Mouse (Mus musculus): ENCODE results near the gene Tbc1d22a. TPM values are rescaled to one million over a fixed set of nuclear protein-coding genes. Genes with fewer than 3 reads are reported as not detected.

Gene Tbc1d22a
- polyA plus RNA-seq, 1 experiment from 2014 or later, result 13.2 TPM

DNA sequence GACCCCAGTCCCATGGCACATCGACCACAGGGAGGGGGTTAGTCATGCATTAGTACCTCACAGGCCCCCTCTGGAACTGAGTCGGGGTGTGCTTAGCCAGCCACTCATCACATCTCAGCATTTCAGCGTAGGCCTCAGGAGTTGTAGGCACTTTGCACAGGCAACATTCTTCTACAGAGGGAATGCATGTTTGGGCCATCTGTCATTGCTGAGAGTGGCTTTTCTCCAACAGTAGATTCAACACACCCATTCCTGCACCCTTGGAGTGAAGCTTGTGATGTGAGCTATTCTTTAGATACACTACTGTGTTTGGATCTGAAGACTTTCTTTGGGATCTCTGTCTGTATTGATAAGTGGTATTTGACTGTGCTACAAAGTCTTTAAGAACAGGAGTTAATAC lies 75.8 kb downstream of the Tbc1d22a start:
- no peak for ATAC-seq

DNA sequence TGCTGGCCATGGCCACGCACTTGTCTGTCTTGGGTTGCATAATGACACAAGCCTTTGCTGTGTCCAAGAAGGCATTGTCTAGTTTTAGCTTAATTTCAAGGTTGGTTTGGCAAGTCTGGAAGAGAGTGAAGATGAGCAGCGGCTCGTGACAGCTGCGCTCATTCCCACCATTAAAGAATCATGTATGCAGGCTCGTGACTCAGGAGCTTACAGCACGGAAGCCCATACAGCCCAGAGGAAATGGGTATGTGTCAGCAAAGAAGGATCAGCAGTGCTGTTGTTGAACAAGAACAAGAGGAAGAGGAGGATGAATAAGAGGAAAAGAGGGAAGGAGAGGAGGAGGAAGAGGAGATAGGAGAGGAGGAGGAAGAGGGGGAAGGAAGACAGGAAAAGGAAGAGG lies 78.0 kb downstream of the Tbc1d22a start:
- H3K4me2 ChIP-seq (ENCODE audit: low read length), result no peak overlapping the region
- H3K4me1 ChIP-seq (ENCODE audit: control insufficient read depth, insufficient read depth, low read depth, low read length), result peaks cover 6% of the 10 kb centered on the region
- no peaks in the 10 kb centered on the region for H3K36me3 ChIP-seq (ENCODE audit: control insufficient read depth, insufficient read depth, low read length)
- H3K9me3 ChIP-seq (ENCODE audit: control insufficient read depth, low read length), result no peaks in the 10 kb centered on the region
- no peak overlapping the region for H3K9ac ChIP-seq (ENCODE audit: low read depth, low read length)
- no peak for ATAC-seq
- 65% methylated on average over 6 of the region's 6 CpGs for WGBS
- no peak overlapping the region for H3K4me3 ChIP-seq (ENCODE audit: low read length)
- no peaks in the 10 kb centered on the region for H3K27me3 ChIP-seq (replicated peaks; ENCODE audit: control insufficient read depth, insufficient read depth, low read length)
- H3K27ac ChIP-seq (ENCODE audit: low read depth, low read length), result no peak overlapping the region

More for the DNA sequence above, 75.8 kb downstream of the Tbc1d22a start:
- no peaks in the 10 kb centered on the region for H3K36me3 ChIP-seq (ENCODE audit: control insufficient read depth, insufficient read depth, low read length)
- no peaks in the 10 kb centered on the region for H3K4me1 ChIP-seq (ENCODE audit: control insufficient read depth, insufficient read depth, low read depth, low read length)
- no peak overlapping the region for H3K4me2 ChIP-seq (ENCODE audit: low read length)
- no peak overlapping the region for H3K4me3 ChIP-seq (ENCODE audit: low read length)
- no peaks in the 10 kb centered on the region for H3K9me3 ChIP-seq (ENCODE audit: control insufficient read depth, low read length)
- 78% methylated on average over 3 of the region's 3 CpGs for WGBS
- no peak overlapping the region for H3K9ac ChIP-seq (ENCODE audit: low read depth, low read length)
- H3K27me3 ChIP-seq (replicated peaks; ENCODE audit: control insufficient read depth, insufficient read depth, low read length), result no peaks in the 10 kb centered on the region
- no peak overlapping the region for H3K27ac ChIP-seq (ENCODE audit: low read depth, low read length)

DNA sequence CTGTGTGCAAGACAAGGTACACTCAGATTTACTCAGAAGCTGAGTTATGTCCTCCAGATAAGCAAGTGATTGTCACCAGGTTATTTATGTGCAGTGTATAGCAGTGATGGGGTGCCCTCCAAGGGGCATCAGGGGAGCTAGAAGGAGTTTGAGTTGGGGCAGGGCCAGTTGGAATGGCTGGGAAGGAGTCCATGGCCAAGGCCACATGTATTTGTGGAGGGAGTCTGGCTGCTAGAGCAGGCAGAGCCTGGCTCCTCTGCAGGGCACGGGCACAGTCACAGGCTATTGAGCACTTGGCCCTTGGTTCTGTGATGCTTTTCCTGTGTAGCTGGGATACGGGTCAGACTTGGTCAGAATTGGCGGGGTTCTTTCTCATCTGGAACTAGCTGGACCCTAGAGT lies 80.2 kb downstream of the Tbc1d22a start:
- WGBS, result 76% methylated on average over 3 of the region's 3 CpGs
- no peak overlapping the region for H3K27ac ChIP-seq (ENCODE audit: low read depth, low read length)
- peaks cover 6% of the 10 kb centered on the region for H3K4me1 ChIP-seq (ENCODE audit: control insufficient read depth, insufficient read depth, low read depth, low read length)
- no peak overlapping the region for H3K9ac ChIP-seq (ENCODE audit: low read depth, low read length)
- H3K9me3 ChIP-seq (ENCODE audit: control insufficient read depth, low read length), result no peaks in the 10 kb centered on the region
- H3K4me2 ChIP-seq (ENCODE audit: low read length), result no peak overlapping the region
- H3K27me3 ChIP-seq (replicated peaks; ENCODE audit: control insufficient read depth, insufficient read depth, low read length), result no peaks in the 10 kb centered on the region
- no peaks in the 10 kb centered on the region for H3K36me3 ChIP-seq (ENCODE audit: control insufficient read depth, insufficient read depth, low read length)
- no peak for ATAC-seq
- no peak overlapping the region for H3K4me3 ChIP-seq (ENCODE audit: low read length)

DNA sequence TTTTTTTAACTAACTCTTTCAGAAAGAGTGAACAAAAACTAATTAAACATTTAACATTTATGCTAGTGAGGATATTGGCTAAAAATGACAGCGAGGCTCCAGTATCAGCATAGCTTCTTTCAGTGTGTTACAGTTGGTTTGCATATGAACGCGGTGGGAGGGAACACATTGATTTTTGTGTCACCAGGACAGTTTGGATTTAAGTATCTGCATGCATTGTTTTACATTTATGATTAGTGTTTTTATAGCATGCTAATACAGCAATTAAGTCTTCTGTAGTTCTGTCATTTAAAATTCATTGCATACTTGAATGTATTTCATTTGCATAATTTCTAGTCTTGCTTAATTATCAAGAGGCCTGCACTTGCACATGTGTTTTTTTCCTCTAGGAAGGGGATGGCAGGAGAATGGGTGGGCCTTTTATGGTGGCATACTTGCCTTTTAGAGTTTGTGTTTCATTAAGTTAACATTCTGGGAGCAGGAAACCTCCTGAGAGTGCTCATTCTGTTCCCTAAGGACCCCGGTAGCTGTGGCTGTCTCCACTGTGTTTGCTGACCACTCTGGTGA lies 81.5 kb downstream of the Tbc1d22a start:
- 72% methylated on average over 4 of the region's 4 CpGs for WGBS
- H3K27ac ChIP-seq (ENCODE audit: low read depth, low read length), result no peak overlapping the region

DNA sequence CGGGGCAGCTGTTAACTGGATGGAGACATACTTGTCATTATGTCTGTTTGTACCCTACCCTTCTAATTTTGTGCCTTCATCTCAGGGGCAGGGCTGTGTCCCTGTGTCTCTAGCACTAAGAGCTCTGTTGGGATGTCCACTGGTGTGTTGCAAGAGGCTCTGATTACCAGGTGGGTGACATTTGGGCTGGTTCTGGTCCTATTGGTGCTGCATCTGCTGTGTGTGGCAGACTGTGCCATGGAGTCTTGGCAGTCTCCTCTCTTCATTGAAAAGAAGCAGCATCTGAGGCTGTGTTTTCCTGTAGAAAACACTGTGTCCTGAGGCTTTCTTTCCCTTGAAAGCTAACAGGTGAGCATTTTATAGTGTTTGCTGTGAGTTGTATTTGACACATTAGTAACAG lies 83.0 kb downstream of the Tbc1d22a start:
- H3K9ac ChIP-seq (ENCODE audit: low read depth, low read length), result no peak overlapping the region
- peaks cover 6% of the 10 kb centered on the region for H3K4me1 ChIP-seq (ENCODE audit: control insufficient read depth, insufficient read depth, low read depth, low read length)
- no peak for ATAC-seq
- H3K4me3 ChIP-seq (ENCODE audit: low read length), result no peak overlapping the region
- no peak overlapping the region for H3K4me2 ChIP-seq (ENCODE audit: low read length)
- H3K27me3 ChIP-seq (replicated peaks; ENCODE audit: control insufficient read depth, insufficient read depth, low read length), result no peaks in the 10 kb centered on the region
- H3K36me3 ChIP-seq (ENCODE audit: control insufficient read depth, insufficient read depth, low read length), result no peaks in the 10 kb centered on the region
- H3K27ac ChIP-seq (ENCODE audit: low read depth, low read length), result no peak overlapping the region
- WGBS, result 96% methylated on average over 1 of the region's 1 CpGs
- no peaks in the 10 kb centered on the region for H3K9me3 ChIP-seq (ENCODE audit: control insufficient read depth, low read length)

More for the DNA sequence above, 81.5 kb downstream of the Tbc1d22a start:
- Histone ChIP-seq H3K9ac (ENCODE audit: low read depth, low read length) (no peak overlapping the region), H3K4me1 (ENCODE audit: control insufficient read depth, insufficient read depth, low read depth, low read length) (peaks cover 6% of the 10 kb centered on the region), H3K36me3 (ENCODE audit: control insufficient read depth, insufficient read depth, low read length) (no peaks in the 10 kb centered on the region), H3K9me3 (ENCODE audit: control insufficient read depth, low read length) (no peaks in the 10 kb centered on the region), H3K4me2 (ENCODE audit: low read length) (no peak overlapping the region), H3K4me3 (ENCODE audit: low read length) (no peak overlapping the region), H3K27me3 (replicated peaks; ENCODE audit: control insufficient read depth, insufficient read depth, low read length) (no peaks in the 10 kb centered on the region)
- no peak for ATAC-seq

DNA sequence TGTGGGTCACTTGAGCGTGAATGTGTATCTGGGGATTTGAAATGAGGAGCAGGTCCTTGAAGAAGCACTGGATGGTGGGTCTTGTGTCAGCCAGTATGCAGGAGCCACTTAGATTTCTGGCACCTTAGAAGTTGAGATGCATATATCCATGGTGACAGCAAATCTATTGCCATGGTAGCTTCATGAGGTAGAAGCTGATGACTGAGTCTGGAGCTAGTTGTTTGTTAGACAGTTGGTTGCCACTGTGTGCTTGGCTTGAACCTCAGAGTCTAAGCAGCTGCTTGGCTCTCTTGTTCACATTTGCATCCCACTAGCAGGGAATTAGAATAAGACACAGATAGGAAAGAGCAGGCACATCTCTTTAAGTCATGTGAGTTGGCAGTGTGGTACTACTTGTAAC lies 89.6 kb downstream of the Tbc1d22a start:
- Histone ChIP-seq H3K9ac (ENCODE audit: low read depth, low read length) (no peak overlapping the region), H3K27me3 (replicated peaks; ENCODE audit: control insufficient read depth, insufficient read depth, low read length) (no peaks in the 10 kb centered on the region), H3K9me3 (ENCODE audit: control insufficient read depth, low read length) (no peaks in the 10 kb centered on the region), H3K4me3 (ENCODE audit: low read length) (no peak overlapping the region), H3K4me2 (ENCODE audit: low read length) (no peak overlapping the region), H3K36me3 (ENCODE audit: control insufficient read depth, insufficient read depth, low read length) (no peaks in the 10 kb centered on the region), H3K4me1 (ENCODE audit: control insufficient read depth, insufficient read depth, low read depth, low read length) (no peaks in the 10 kb centered on the region), H3K27ac (ENCODE audit: low read depth, low read length) (no peak overlapping the region)
- 83% methylated on average over 1 of the region's 1 CpGs for WGBS
- no peak for ATAC-seq

DNA sequence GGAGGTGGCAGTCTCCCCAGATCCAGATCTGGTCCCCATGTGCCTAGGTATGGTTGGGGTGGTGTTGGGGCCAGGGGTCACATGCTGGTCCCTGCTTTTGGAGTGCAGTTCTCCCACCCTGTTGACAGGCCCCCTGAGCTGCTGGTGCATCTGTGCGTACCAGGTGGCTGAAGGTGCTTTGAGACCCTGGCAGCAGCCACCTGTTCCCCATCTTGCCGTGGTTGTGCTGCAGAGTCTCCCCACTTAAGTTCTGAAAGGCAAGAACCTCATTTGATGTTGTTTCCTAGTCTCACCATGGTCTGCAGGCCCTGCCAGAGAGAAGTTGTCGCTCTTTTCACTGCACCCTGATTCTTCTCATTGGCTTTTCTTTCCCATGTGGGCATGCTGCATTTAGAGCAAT lies 90.6 kb downstream of the Tbc1d22a start:
- Histone ChIP-seq H3K27ac (ENCODE audit: low read depth, low read length) (no peak overlapping the region), H3K9me3 (ENCODE audit: control insufficient read depth, low read length) (no peaks in the 10 kb centered on the region), H3K4me1 (ENCODE audit: control insufficient read depth, insufficient read depth, low read depth, low read length) (no peaks in the 10 kb centered on the region), H3K36me3 (ENCODE audit: control insufficient read depth, insufficient read depth, low read length) (no peaks in the 10 kb centered on the region), H3K27me3 (replicated peaks; ENCODE audit: control insufficient read depth, insufficient read depth, low read length) (no peaks in the 10 kb centered on the region), H3K9ac (ENCODE audit: low read depth, low read length) (no peak overlapping the region), H3K4me3 (ENCODE audit: low read length) (no peak overlapping the region), H3K4me2 (ENCODE audit: low read length) (no peak overlapping the region)
- 76% methylated on average over 3 of the region's 3 CpGs for WGBS
- no peak for ATAC-seq

DNA sequence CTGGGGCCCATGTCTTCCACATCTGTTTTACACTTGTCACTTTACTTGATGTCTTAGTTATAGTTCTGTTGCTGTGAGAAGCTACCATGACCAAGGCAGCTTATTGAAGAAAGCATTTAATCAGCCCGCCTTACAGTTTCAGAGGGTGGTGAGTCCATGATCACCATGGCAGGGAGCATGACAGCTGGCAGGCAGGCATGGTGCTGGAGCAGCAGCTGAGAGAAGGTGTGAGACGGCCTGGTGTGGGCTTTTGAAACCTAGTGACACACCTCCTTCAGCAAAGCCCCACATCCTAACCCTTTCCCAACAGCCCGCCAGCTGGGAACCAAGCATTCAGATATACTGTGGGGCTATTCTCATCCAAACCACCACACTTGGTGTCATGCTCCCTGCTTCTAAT lies 91.0 kb downstream of the Tbc1d22a start:
- WGBS, result 84% methylated on average over 3 of the region's 3 CpGs
- no peak overlapping the region for H3K4me2 ChIP-seq (ENCODE audit: low read length)
- no peak for ATAC-seq
- H3K4me1 ChIP-seq (ENCODE audit: control insufficient read depth, insufficient read depth, low read depth, low read length), result no peaks in the 10 kb centered on the region
- H3K36me3 ChIP-seq (ENCODE audit: control insufficient read depth, insufficient read depth, low read length), result no peaks in the 10 kb centered on the region
- H3K4me3 ChIP-seq (ENCODE audit: low read length), result no peak overlapping the region
- H3K27me3 ChIP-seq (replicated peaks; ENCODE audit: control insufficient read depth, insufficient read depth, low read length), result no peaks in the 10 kb centered on the region
- no peaks in the 10 kb centered on the region for H3K9me3 ChIP-seq (ENCODE audit: control insufficient read depth, low read length)
- no peak overlapping the region for H3K9ac ChIP-seq (ENCODE audit: low read depth, low read length)
- H3K27ac ChIP-seq (ENCODE audit: low read depth, low read length), result no peak overlapping the region

DNA sequence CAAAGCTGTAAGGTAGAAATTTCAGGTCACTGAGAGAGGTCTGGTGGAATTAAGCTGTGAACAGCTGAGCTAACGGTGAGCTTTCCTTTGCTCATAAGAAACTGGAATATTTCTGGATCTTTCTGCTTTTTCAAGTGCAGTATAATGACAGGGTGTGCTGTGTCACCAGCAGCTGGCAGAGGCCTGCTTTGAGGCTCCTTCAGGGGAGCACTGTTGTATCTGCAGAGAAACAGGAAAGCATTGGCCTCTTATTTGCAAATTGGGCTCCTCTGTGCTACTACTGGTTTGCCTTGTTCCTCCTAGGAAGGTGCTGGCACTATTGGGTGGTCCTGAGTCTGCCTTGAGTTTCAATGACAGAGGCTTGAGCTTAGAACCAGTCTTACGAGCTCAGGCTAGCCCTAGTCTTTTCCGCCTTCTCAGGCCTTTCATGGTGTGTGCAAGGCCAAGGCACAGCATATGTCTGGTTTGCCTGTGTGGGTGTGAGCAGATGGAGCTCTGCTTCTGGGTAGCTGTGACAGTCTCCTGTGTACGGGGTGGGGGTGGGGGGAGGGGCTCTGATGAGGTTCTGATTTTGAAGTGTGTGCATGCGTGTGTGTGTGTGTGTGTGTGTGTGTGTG lies 95.1 kb downstream of the Tbc1d22a start:
- H3K36me3 ChIP-seq (ENCODE audit: control insufficient read depth, insufficient read depth, low read length), result peaks cover 4% of the 10 kb centered on the region
- no peaks in the 10 kb centered on the region for H3K9me3 ChIP-seq (ENCODE audit: control insufficient read depth, low read length)
- no peak overlapping the region for H3K4me2 ChIP-seq (ENCODE audit: low read length)
- 80% methylated on average over 5 of the region's 5 CpGs for WGBS
- H3K27ac ChIP-seq (ENCODE audit: low read depth, low read length), result no peak overlapping the region
- H3K9ac ChIP-seq (ENCODE audit: low read depth, low read length), result no peak overlapping the region
- H3K4me1 ChIP-seq (ENCODE audit: control insufficient read depth, insufficient read depth, low read depth, low read length), result no peaks in the 10 kb centered on the region
- no peaks in the 10 kb centered on the region for H3K27me3 ChIP-seq (replicated peaks; ENCODE audit: control insufficient read depth, insufficient read depth, low read length)
- ATAC-seq, result no peak
- no peak overlapping the region for H3K4me3 ChIP-seq (ENCODE audit: low read length)
